Mouse (Mus musculus) kidney, adult 2 months (tissue): ENCODE data around the gene Samd1. TPM values are rescaled to one million over a fixed set of nuclear protein-coding genes. Genes with fewer than 3 reads are reported as not detected.

Source experiments
- DNase-seq: peaks from one replicate; pipeline ENCODE4 v3.0.0; 2021
- H3K27ac ChIP-seq: fragments of 200-500 bp; 2 replicates; pipeline ENCODE4 v1.5.1; 2012; ENCODE audit warnings: low read depth, low read length, control low read depth, inconsistent platforms; ENCODE audit not compliant: insufficient read depth
- H3K27me3 ChIP-seq: fragments of 200-500 bp; replicated peaks from 2 replicates; pipeline ENCODE4 v1.6.1; 2012; ENCODE audit warnings: mild to moderate bottlenecking, moderate library complexity, low read length, inconsistent platforms; ENCODE audit not compliant: control insufficient read depth, insufficient read depth
- H3K36me3 ChIP-seq: fragments of 200-500 bp; 2 replicates; pipeline ENCODE4 v1.6.1; 2012; ENCODE audit warnings: mild to moderate bottlenecking, moderate library complexity, low read length, inconsistent platforms; ENCODE audit not compliant: control insufficient read depth, insufficient read depth
- H3K4me1 ChIP-seq: fragments of 200-500 bp; 2 replicates; pipeline ENCODE4 v1.6.1; 2011; ENCODE audit warnings: low read length; ENCODE audit not compliant: control insufficient read depth, insufficient read depth
- H3K4me3 ChIP-seq: fragments of 200-500 bp; 2 replicates; pipeline ENCODE4 v1.5.1; 2011; ENCODE audit warnings: mild to moderate bottlenecking, low read depth, low read length, control low read depth; ENCODE audit not compliant: insufficient read depth
- CTCF ChIP-seq: fragments of 200-500 bp; conservative IDR thresholded peaks from 2 replicates; pipeline ENCODE4 v1.5.1; 2011; ENCODE audit warnings: low read depth, mild to moderate bottlenecking, control low read depth, low read length, moderate library complexity, mixed read lengths; ENCODE audit not compliant: insufficient read depth, insufficient read length
- POLR2A ChIP-seq: fragments of 200-500 bp; IDR thresholded peaks from one replicate; pipeline ENCODE4 v1.6.1; 2011; ENCODE audit warnings: low read depth, low read length, control low read depth
- WGBS: fragments of 180-500 bp; shearing (Covaris S2); methylation state at CpG from one replicate; pipeline ENCODE4 v1.1.7; 2018; 5-methylcytosine and 5-hydroxymethylcytosine counted together
- polyA plus RNA-seq: library from polyadenylated mRNA; depleted of rRNA; stranded (reverse); fragments of >200 nt; gene quantifications from 2 replicates; pipeline ENCODE4 v1.2.3, GENCODE M21; 2012

Gene Samd1
- polyA plus RNA-seq, 1 experiment = 37.2 TPM

DNA sequence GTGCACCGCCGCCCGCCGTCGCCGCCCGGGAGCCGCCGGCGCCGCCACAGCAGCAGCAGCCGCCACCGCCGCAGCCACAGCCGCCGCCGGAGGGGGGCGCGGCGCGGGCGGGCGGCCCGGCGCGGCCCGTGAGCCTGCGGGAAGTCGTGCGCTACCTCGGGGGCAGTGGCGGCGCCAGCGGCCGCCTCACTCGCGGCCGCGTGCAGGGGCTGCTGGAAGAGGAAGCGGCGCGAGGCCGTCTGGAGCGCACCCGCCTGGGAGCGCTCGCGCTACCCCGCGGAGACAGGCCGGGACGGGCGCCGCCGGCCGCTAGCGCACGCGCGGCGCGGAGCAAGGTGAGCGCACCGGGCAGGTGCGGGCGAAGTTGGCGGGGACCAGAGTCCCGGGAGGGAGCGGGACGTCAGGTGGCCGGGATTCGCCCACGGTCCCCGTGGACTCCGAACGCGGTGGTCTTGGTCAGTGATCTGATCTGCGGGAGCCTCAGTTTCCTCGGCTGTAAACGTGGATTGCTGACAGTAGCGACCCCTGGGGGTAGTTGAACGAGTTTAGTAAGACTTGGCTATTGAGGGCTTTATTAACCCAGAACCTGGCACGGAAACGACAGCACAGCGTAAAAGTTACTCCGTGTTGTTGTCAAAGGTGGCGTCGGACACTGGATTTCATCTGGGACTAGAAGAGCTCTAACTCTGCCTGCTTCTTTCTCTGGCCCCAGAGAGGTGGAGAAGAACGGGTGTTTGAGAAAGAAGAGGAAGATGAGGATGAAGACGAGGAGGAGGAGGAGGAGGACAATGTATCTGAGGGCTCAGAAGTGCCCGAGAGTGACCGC, 972 bp downstream of the Samd1 start:
- DNase-seq = peak; percentile 80
- Histone ChIP-seq H3K4me1 (peaks cover 12% of the 10 kb centered on the region; the same call in 1 of the 2 replicates), H3K4me3 (peak overlapping the region; percentile 60), H3K36me3 (no peaks in the 10 kb centered on the region), H3K27me3 (no peaks in the 10 kb centered on the region), H3K27ac (peak overlapping the region; percentile 83)
- 14% methylated on average over 92 of the region's 92 CpGs for WGBS
- peak; percentile 49 for TF ChIP-seq CTCF
- no peak for TF ChIP-seq POLR2A

DNA sequence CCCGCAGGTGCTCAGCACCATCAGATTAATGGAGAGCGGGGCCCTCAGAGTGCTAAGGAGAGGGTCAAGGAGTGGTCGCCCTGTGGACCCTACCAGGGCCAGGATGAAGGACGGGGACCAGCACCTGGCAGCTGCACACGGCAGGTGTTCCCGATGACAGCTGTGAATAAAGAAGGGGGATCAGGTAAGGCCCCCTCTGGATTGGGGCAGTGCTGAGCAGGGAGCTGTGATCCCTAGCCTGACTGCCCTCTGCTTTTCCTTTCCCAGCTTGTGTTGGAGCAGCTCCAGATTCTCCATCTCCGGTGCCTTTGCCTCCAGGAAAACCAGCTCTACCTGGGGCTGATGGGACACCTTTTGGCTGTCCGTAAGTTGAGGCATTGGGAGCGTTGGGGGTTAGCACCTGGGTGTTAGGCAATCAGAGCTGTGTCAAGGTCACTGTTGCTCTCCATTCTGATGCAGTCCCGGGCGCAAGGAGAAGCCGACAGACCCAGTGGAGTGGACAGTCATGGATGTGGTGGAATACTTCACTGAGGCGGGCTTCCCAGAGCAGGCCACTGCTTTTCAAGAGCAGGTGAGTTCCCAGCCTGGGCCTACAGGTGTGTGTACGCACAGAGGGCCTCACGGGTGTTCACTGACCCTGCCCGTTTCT, 1.7 kb downstream of the Samd1 start:
- peak; percentile 41 for DNase-seq
- H3K27ac ChIP-seq = peak overlapping the region; percentile 83
- TF ChIP-seq POLR2A = no peak
- TF ChIP-seq CTCF = no peak
- H3K4me1 ChIP-seq = peaks cover 16% of the 10 kb centered on the region; the same call in 1 of the 2 replicates
- peak overlapping the region; percentile 60 for H3K4me3 ChIP-seq
- no peaks in the 10 kb centered on the region for H3K27me3 ChIP-seq
- 51% methylated on average over 16 of the region's 16 CpGs for WGBS
- H3K36me3 ChIP-seq = no peaks in the 10 kb centered on the region

DNA sequence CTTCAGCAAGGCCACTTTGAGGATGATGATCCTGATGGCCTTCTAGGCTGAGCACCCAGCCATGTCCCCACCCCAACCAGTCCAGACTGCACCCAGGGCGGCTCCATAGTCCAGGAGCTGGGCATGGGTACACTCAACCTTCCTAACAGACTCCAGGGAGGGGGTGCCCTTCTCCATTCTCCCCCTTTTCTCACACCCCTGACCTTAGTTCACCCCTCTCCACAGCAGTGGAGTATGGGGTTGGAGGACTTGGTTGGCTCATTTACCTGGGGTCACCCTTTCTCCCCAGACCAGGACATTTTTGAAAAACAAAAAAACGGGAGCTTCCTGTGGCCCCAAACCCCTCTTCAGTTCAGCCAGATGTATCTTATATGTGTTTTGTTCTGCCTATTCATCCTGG, 2.4 kb downstream of the Samd1 start:
- Histone ChIP-seq H3K27ac (no peak overlapping the region), H3K4me1 (peaks cover 16% of the 10 kb centered on the region; the same call in 1 of the 2 replicates), H3K27me3 (no peaks in the 10 kb centered on the region), H3K36me3 (no peaks in the 10 kb centered on the region), H3K4me3 (no peak overlapping the region)
- TF ChIP-seq CTCF (no peak), POLR2A (no peak)
- DNase-seq = no peak
- WGBS = 88% methylated on average over 2 of the region's 2 CpGs

DNA sequence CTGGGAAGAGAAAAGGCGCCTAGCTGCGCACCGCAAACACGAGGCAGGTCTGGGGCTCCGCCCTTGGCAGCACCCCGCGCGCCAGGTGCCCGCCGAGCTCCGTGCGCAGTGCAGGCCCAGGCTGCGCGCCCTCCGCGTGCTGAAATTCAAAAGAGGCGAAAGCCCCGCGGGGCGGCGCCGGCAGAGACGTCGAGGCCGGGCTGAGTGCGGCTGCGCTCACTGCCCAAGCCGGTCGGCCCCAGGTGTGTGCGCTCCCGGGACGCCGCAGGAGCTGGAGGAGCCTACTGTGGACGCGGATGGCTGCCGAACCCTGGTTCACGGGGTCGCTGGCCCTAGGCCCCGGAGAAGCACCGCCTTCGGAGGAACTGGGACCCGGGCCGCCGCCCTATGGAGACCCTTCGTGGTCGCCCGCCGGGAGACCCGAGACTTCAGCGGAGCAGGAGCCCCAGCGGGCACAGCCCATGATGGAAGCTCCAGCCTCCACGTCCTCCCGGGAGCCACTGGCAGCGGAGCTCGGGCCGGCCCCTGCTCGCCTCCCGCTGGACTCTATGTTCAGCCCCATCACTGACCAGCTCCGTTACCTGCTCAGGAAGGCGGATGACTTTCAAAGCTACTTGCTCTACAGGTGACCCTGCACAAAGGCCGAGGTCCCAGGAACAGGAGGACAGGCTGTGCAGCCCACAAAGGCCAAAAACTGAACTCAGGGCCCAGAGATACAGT, 4.0 kb downstream of the Samd1 start, which contains the start of gene 1700067K01Rik:
TSS of gene 1700067K01Rik (plus strand) at position 222 of the 720 bp plus-strand sequence.
- TF ChIP-seq POLR2A (no peak), CTCF (no peak)
- no peaks in the 10 kb centered on the region for H3K36me3 ChIP-seq
- no peak for DNase-seq
- peaks cover 18% of the 10 kb centered on the region; the same call in 1 of the 2 replicates for H3K4me1 ChIP-seq
- H3K4me3 ChIP-seq = no peak within 1 kb of the TSS
- H3K27ac ChIP-seq = no peak within 1 kb of the TSS
- WGBS = 70% methylated on average over 61 of the region's 61 CpGs
- no peaks in the 10 kb centered on the region for H3K27me3 ChIP-seq

DNA sequence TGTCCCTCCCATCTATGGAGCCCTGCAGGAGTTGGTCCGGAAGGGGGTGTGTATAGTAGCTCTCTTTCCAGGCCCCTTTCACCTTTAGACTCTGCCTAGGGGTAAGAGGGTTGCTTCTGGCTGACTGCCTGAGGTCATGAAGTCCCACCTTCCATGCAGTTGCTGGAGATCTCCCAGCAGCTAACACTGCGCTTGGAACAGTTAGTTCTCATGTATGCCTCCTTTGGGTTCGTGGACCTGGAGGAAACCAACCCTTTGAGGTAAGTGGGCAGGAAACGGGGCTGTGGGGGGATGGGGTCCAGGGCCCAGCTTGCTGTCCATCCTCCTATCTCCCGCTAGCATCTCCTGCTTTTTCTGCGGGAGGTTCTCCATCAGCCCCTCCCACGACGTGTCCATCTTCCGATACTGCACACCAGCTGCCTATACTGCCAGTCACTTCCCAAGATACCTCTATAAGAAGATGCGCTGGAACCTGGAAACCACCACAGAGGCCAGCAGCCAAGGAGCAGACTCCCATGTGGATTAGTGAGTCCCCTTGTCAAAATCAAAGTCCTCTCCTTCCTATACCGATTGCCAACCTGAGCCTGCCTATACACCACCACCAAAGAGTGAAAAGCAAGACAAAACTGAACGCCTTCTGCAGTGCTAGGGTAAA, 5.6 kb downstream of the Samd1 start:
- TF ChIP-seq CTCF (no peak), POLR2A (no peak)
- Histone ChIP-seq H3K27ac (peak overlapping the region; percentile 24; the same call in 1 of the 2 replicates), H3K4me1 (peaks cover 18% of the 10 kb centered on the region; the same call in 1 of the 2 replicates), H3K27me3 (no peaks in the 10 kb centered on the region), H3K4me3 (peak overlapping the region; percentile 11; the same call in 1 of the 2 replicates), H3K36me3 (no peaks in the 10 kb centered on the region)
- WGBS = 46% methylated on average over 12 of the region's 12 CpGs
- DNase-seq = peak; percentile 68

DNA sequence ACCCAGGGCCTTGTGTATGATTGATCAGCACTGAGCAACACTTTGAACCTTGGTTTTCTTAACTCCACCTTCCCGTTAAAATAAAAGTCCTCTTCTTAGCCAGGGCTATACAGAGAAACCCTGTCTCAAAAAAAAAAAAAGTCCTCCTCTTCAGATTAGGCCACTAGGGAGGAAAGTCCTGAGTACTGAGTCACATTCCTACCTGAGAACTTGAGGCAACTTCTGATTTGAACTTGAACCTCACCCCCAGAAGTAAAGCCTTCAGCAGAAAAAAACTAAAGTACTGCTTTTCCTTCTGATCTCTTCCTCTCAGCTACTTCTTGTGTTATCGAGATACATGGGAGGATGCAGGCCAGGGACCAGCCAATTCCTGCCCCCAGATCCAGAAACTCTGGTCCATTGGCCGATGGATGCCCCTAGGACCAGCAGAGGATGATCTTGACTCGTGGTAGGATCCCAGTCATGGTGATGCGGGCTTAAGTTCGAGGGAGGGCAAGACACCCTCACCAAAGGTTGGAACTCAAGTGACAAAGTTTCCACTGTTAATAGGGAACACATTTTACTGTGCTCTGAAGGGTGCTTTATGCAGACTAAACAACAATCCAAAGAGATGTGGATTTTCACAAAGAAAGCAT, 6.3 kb downstream of the Samd1 start:
- Histone ChIP-seq H3K4me3 (peak overlapping the region; percentile 68), H3K4me1 (peaks cover 18% of the 10 kb centered on the region; the same call in 1 of the 2 replicates), H3K27me3 (no peaks in the 10 kb centered on the region), H3K27ac (peak overlapping the region; percentile 78; the same call in 1 of the 2 replicates), H3K36me3 (no peaks in the 10 kb centered on the region)
- WGBS = 48% methylated on average over 6 of the region's 6 CpGs
- no peak for TF ChIP-seq POLR2A
- no peak for TF ChIP-seq CTCF
- peak; percentile 37 for DNase-seq
